Mouse (Mus musculus) ES-E14 (cell line): ENCODE data around the gene Plxdc1. TPM values are rescaled to one million over a fixed set of nuclear protein-coding genes. Genes with fewer than 3 reads are reported as not detected.

ENCODE experiments used
- DNase-seq: peaks from one replicate; pipeline ENCODE4 v3.0.0-alpha.2; 2013; ENCODE audit warnings: low read depth, low spot score
- H3K27ac ChIP-seq: 2 replicates; pipeline ENCODE4 v1.5.1; 2012; ENCODE audit warnings: low read depth, mild to moderate bottlenecking, low read length, moderate library complexity, mixed read lengths; ENCODE audit not compliant: poor library complexity, insufficient read depth, severe bottlenecking
- H3K36me3 ChIP-seq: 2 replicates; pipeline ENCODE4 v1.6.1; 2012; ENCODE audit warnings: mild to moderate bottlenecking, low read length, moderate library complexity, mixed read lengths; ENCODE audit not compliant: control insufficient read depth, poor library complexity, insufficient read depth, severe bottlenecking
- H3K4me1 ChIP-seq, 2 experiments: fragments of 150-350 bp in 1 of 2; sonication (generic) in 1 of 2; 2 replicates each; pipeline ENCODE4 v1.6.1; 2012; ENCODE audit warnings: low read length in 2 of 2, mild to moderate bottlenecking in 1 of 2, mixed read lengths in 1 of 2; ENCODE audit not compliant: control insufficient read depth in 2 of 2, insufficient read depth in 2 of 2, poor library complexity in 1 of 2
- H3K4me3 ChIP-seq, 2 experiments: fragments of 150-350 bp in 1 of 2; sonication (generic) in 1 of 2; 2 replicates each; pipeline ENCODE4 v1.5.1; 2012; ENCODE audit warnings: low read length in 2 of 2, low read depth in 1 of 2, mild to moderate bottlenecking in 1 of 2, mixed read lengths in 1 of 2; ENCODE audit not compliant: insufficient read depth in 1 of 2, poor library complexity in 1 of 2, severe bottlenecking in 1 of 2
- H3K9ac ChIP-seq: 2 replicates; pipeline ENCODE4 v1.6.1; 2012; ENCODE audit warnings: low read depth, mild to moderate bottlenecking, low read length, mixed read lengths; ENCODE audit not compliant: poor library complexity, insufficient read depth, severe bottlenecking
- H3K9me3 ChIP-seq: fragments of 150-350 bp; sonication (generic); 2 replicates; pipeline ENCODE4 v1.6.1; 2012; ENCODE audit warnings: low read depth, mild to moderate bottlenecking, low read length; ENCODE audit not compliant: control insufficient read depth, insufficient read depth
- CHD2 ChIP-seq: IDR thresholded peaks from 2 replicates; pipeline ENCODE4 v1.6.1; 2014; ENCODE audit warnings: mild to moderate bottlenecking, low read depth, low read length, inconsistent platforms
- HCFC1 ChIP-seq: IDR thresholded peaks from 2 replicates; pipeline ENCODE4 v1.6.1; 2012; ENCODE audit warnings: low read length, inconsistent platforms, borderline replicate concordance; ENCODE audit not compliant: insufficient read depth
- MAFK ChIP-seq: IDR thresholded peaks from 2 replicates; pipeline ENCODE4 v1.6.1; 2014; ENCODE audit warnings: mild to moderate bottlenecking, low read depth, low read length, inconsistent platforms; ENCODE audit not compliant: insufficient read depth
- ZC3H11A ChIP-seq: IDR thresholded peaks from 2 replicates; pipeline ENCODE4 v1.6.1; 2012; ENCODE audit warnings: low read depth, mild to moderate bottlenecking, inconsistent platforms, low read length, borderline replicate concordance
- ZNF384 ChIP-seq: IDR thresholded peaks from 2 replicates; pipeline ENCODE4 v1.6.1; 2012; ENCODE audit warnings: low read depth, low read length, inconsistent platforms
- in situ Hi-C, 2 experiments: fragments of 600-800 bp; cut with MboI; formaldehyde crosslinking; loops; one replicate each; pipeline ENCODE4 v1.15.1; 2025; ENCODE audit warnings: low sequenced_read_pairs in 2 of 2, inconsistent platforms in 1 of 2; ENCODE audit not compliant: unreplicated experiment in 2 of 2
- total RNA-seq: library from RNA; depleted of rRNA; stranded (reverse); fragments of 300-350 nt; gene quantifications from 2 replicates; pipeline ENCODE4 v1.2.3, GENCODE M21; 2012

The Plxdc1 gene
- total RNA-seq, 1 experiment = 2.5 TPM

GRCm38 (mm10) chr11:97945031-97945430, 41.2 kb downstream of the Plxdc1 start:
- no peak for DNase-seq
- in situ Hi-C loops = no loop called here
- H3K9me3 ChIP-seq = no peaks in the 10 kb centered on the region
- H3K9ac ChIP-seq = no peak overlapping the region
- H3K27ac ChIP-seq = no peak overlapping the region
- TF ChIP-seq HCFC1 (no peak), ZNF384 (no peak), ZC3H11A (no peak), CHD2 (no peak), MAFK (no peak)
- H3K4me3 ChIP-seq = no peak overlapping the region
- H3K4me1 ChIP-seq = peaks cover 2 to 30% of the 10 kb centered on the region in 2 experiments; a peak in 2 of 4 replicates
- peaks cover 3% of the 10 kb centered on the region; the same call in 1 of the 2 replicates for H3K36me3 ChIP-seq

DNA sequence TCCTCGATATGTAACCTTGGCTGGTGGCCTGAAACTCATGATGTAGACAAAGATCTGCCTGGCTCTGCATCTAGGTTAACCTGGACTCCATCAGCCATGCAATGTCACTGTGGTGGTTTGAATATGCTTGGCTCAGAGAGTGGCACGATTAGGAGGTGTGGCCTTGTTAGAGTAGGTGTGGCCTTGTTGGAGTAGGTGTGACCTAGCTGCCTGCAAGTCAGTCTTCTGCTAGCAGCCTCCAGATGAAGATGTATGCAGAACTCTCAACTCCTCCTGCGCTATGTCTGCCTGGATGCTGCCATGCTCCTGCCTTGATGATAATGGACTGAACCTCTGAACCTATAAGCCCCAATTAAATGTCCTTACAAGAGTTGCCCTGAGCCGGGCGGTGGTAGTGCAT, 43.0 kb downstream of the Plxdc1 start:
- Histone ChIP-seq H3K9me3 (no peaks in the 10 kb centered on the region), H3K4me1 (peaks cover 0 to 18% of the 10 kb centered on the region in 2 experiments; a peak in 1 of 4 replicates), H3K27ac (no peak overlapping the region), H3K4me3 (no peak overlapping the region), H3K36me3 (peaks cover 3% of the 10 kb centered on the region; the same call in 1 of the 2 replicates), H3K9ac (no peak overlapping the region)
- no peak for TF ChIP-seq HCFC1
- no peak for TF ChIP-seq ZC3H11A
- TF ChIP-seq CHD2 = no peak
- no peak for TF ChIP-seq ZNF384
- TF ChIP-seq MAFK = no peak
- in situ Hi-C loops = no loop called here
- no peak for DNase-seq

DNA sequence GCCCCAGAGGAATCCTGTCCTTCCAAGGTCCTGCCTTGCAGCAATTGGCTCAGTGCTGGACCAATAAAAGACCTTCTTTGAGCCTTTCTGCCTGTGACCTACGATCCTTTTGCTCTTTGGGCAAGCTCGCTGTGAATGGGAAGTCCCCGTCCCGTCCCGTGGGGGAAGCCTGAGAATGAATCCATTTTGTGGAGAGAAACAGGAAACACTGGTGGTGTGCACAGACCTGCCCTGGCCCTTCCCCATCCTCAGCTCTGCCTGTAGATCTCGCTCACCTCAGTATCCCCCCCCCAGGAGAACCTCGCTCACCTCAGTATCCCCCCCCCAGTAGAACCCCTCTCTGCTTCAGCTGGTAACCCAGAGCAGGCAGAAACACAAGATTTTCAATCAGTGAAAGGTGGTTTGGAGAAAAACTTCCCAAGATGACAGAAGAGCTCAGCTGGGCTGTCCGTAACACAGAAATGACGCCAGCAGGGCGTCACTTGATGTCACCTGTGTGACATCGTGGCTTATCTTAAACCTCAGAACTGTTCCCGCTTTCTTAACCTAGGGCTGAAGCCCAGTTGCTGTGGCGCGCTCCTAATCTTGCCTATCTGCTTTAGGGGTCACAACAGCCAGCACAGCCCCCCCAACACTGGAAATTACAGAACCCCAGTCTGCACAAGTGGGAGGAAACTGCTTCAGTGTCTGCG, 43.7 kb downstream of the Plxdc1 start:
- no peak for DNase-seq
- Histone ChIP-seq H3K9ac (no peak overlapping the region), H3K4me1 (peaks cover 0 to 18% of the 10 kb centered on the region in 2 experiments; a peak in 1 of 4 replicates), H3K27ac (no peak overlapping the region), H3K9me3 (no peaks in the 10 kb centered on the region), H3K4me3 (no peak overlapping the region), H3K36me3 (peaks cover 3% of the 10 kb centered on the region; the same call in 1 of the 2 replicates)
- in situ Hi-C loops = no loop called here
- TF ChIP-seq MAFK (no peak), ZNF384 (no peak), CHD2 (no peak), ZC3H11A (no peak), HCFC1 (no peak)

DNA sequence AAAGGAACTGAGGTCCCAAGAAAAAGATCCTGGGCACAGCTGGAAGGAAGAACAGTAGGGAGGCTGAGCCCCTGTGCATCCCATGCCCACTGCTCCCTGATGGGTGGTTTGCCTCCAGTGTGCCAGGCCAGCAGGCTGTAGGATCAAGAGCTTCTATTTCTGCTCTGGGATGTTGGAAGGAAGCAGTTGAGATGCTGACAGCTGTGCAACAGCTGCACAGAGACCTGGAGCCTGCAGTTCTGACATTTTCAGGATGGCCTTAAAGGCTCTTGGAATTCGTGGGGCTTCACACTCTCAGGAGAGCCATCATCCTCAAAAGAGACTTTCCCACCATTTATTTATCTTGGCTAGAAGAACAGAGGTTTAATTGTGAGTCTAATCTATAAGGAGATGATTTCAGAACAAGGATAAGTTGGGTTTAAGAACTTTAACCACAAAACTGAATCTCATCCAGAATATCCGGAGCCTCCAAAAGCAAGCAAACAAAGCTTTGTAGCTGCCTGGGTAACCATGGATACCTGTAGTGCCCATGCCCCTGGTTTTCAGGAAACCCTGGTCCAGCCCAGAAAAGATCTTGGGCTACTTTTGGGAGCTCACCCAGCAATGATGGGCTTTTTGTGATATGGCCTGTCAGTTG, 48.7 kb downstream of the Plxdc1 start:
- Histone ChIP-seq H3K4me1 (peaks cover 2 to 25% of the 10 kb centered on the region in 2 experiments; a peak in 2 of 4 replicates), H3K4me3 (no peak overlapping the region), H3K27ac (no peak overlapping the region), H3K36me3 (peaks cover 3% of the 10 kb centered on the region; the same call in 1 of the 2 replicates), H3K9ac (no peak overlapping the region), H3K9me3 (no peaks in the 10 kb centered on the region)
- in situ Hi-C loops = no loop called here
- TF ChIP-seq ZC3H11A (no peak), MAFK (no peak), HCFC1 (no peak), ZNF384 (no peak), CHD2 (no peak)
- no peak for DNase-seq
